Mouse (Mus musculus): ENCODE measurements around the gene Btbd16.

DNA sequence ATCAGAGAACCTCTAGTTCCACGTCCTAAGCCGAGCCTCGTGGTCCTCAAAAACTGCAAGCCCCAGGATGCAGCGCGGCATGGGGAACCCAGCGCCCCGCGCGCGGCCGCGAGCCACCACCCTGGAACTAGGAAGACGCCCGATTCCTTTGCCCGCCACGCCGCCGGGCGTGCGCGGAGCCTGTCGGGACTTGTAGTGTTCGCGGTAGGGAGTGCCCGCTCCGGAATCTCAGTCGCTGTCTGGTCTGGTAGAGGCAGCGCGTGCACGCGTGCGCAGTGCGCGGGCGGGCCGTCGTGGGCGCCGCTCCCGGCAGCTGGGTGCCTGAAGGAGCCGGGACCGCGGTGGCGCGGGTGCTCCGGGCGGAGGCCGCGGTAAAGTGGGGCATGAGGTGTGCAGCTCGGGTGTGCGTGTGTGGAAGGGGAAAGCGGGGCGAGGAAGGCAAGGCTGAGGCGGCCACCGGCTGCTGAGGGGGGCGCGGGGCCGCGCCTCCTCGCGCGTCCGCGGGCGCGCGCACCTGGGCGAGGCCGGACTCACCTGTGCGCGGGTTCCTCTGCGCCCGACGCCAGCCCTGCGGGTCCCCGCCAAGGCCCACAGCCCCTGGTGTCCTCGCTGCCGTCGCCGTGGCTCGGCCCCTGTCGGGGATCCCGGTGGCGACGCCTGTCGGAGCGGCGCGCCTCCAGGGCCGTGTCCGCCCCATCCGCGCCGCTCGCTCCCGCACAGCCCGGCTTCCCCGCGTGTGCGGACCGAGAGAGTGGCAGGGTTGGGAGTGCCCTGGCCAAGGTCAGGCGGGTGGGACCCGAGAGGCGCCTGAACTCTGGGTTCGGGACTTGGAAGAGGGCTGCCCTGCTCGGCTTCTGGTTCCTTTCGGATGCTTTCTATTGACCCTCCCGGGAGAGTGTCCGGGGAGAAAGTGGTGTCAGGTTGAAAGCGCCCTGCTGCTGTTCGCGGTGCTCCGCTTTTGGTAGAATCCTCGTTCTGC lies 92.0 kb downstream of the Btbd16 start, which contains the start of gene Plekha1:
- TF ChIP-seq POLR2A (IDR thresholded peaks at IDR 0.05; ENCODE audit: borderline replicate concordance, extremely low read depth, insufficient read depth, insufficient read length, poor library complexity, severe bottlenecking) (peak; percentile 95), CTCF (IDR thresholded peaks at IDR 0.05; ENCODE audit: borderline replicate concordance, extremely low read depth, insufficient read depth, insufficient read length) (no peak)

Data from brain, embryonic 14.5 days (tissue).